Mouse (Mus musculus): ENCODE measurements around the gene Fancd2. TPM values are rescaled to one million over a fixed set of nuclear protein-coding genes. Genes with fewer than 3 reads are reported as not detected.

Fancd2 gene
- polyA plus RNA-seq, 1 experiment from 2014 or later: 8.4 TPM

- H3K27ac ChIP-seq (replicated peaks): peak overlapping the region; percentile 19; the same call in 1 of the 2 replicates
- peak overlapping the region; percentile 67 for H3K4me3 ChIP-seq (replicated peaks)
- peaks cover 46% of the 10 kb centered on the region for H3K4me1 ChIP-seq (replicated peaks)
- peak overlapping the region; percentile 86 for H3K4me2 ChIP-seq
- ATAC-seq (ENCODE audit: insufficient read depth): no peak
- H3K36me3 ChIP-seq (replicated peaks): no peaks in the 10 kb centered on the region
- WGBS (ENCODE audit: insufficient replicate concordance): 65% methylated on average over 4 of the region's 4 CpGs
- H3K27me3 ChIP-seq: no peaks in the 10 kb centered on the region
- peak overlapping the region; percentile 10; the same call in 1 of the 2 replicates for H3K9ac ChIP-seq
- no peaks in the 10 kb centered on the region for H3K9me3 ChIP-seq (replicated peaks)
Observed at GRCm38 (mm10) chr6:113639201-113639600, 107.7 kb downstream of the Fancd2 start.

GRCm38 (mm10) chr6:113642605-113643004 lies 111.1 kb downstream of the Fancd2 start:
- H3K27me3 ChIP-seq: no peaks in the 10 kb centered on the region
- H3K4me2 ChIP-seq: no peak overlapping the region
- 70% methylated on average over 8 of the region's 8 CpGs for WGBS (ENCODE audit: insufficient replicate concordance)
- no peak for ATAC-seq (ENCODE audit: insufficient read depth)
- H3K9me3 ChIP-seq (replicated peaks): no peaks in the 10 kb centered on the region
- no peak overlapping the region for H3K4me3 ChIP-seq (replicated peaks)
- no peak overlapping the region for H3K9ac ChIP-seq
- H3K4me1 ChIP-seq (replicated peaks): peaks cover 55% of the 10 kb centered on the region
- 0 out of 2 replicates have a peak, but pooled peaks cover 2% of the 10 kb centered on the region for H3K36me3 ChIP-seq (replicated peaks)
- H3K27ac ChIP-seq (replicated peaks): no peak overlapping the region

DNA sequence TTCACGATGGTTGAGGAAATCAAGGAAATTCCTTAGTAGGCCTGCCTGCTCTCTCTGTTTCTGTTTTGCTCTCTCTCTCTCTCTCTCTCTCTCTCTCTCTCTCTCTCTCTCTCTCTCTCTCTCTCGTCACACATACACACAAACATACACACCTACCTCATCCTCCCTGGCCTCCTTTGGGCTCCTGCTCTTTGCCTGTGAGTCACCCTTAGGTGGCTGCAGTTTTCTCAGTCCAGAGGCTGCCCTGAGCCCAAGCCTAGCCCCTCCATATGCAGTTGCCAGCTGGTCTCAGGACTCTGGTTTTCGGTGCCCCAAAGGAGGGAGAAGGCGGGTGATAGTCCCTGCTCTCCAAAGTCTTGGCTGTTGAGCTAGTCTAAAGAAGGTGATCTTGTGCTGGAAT lies 111.5 kb downstream of the Fancd2 start:
- no peaks in the 10 kb centered on the region for H3K27me3 ChIP-seq
- no peak overlapping the region for H3K4me3 ChIP-seq (replicated peaks)
- peaks cover 54% of the 10 kb centered on the region for H3K4me1 ChIP-seq (replicated peaks)
- 0 out of 2 replicates have a peak, but pooled peaks cover 4% of the 10 kb centered on the region for H3K36me3 ChIP-seq (replicated peaks)
- no peak overlapping the region for H3K4me2 ChIP-seq
- WGBS (ENCODE audit: insufficient replicate concordance): 68% methylated on average over 4 of the region's 4 CpGs
- H3K9ac ChIP-seq: no peak overlapping the region
- H3K9me3 ChIP-seq (replicated peaks): no peaks in the 10 kb centered on the region
- ATAC-seq (ENCODE audit: insufficient read depth): no peak
- no peak overlapping the region for H3K27ac ChIP-seq (replicated peaks)

GRCm38 (mm10) chr6:113643967-113644366 lies 112.5 kb downstream of the Fancd2 start:
- H3K4me1 ChIP-seq (replicated peaks): peaks cover 50% of the 10 kb centered on the region
- H3K9me3 ChIP-seq (replicated peaks): no peaks in the 10 kb centered on the region
- 63% methylated on average over 2 of the region's 2 CpGs for WGBS (ENCODE audit: insufficient replicate concordance)
- 0 out of 2 replicates have a peak overlapping the region, but pooled peaks have one; percentile 42 for H3K27ac ChIP-seq (replicated peaks)
- no peak for ATAC-seq (ENCODE audit: insufficient read depth)
- no peak overlapping the region for H3K4me3 ChIP-seq (replicated peaks)
- H3K36me3 ChIP-seq (replicated peaks): 0 out of 2 replicates have a peak, but pooled peaks cover 6% of the 10 kb centered on the region
- no peak overlapping the region for H3K4me2 ChIP-seq
- H3K9ac ChIP-seq: no peak overlapping the region
- H3K27me3 ChIP-seq: no peaks in the 10 kb centered on the region

DNA sequence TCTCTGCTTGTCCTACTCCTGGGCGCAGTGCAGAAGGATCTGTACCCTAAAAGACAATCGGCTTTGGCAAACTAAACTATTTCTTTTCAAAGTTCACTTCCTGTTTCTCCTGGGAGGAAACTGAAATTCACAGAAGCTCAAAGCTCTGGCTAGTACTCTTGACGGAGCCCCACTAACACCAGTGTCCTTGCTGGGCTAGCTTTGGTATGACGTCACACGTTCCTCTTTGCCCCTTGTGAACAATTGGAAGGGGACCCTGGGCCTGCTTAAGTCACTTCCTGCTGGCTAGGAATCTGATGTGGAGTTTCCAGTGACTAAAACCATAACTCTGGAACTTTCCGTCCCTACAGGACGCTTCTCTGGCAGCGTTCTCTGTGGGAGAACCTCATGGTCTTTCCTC lies 113.3 kb downstream of the Fancd2 start:
- Histone ChIP-seq H3K27me3 (no peaks in the 10 kb centered on the region), H3K9ac (no peak overlapping the region), H3K4me1 (replicated peaks) (peaks cover 51% of the 10 kb centered on the region), H3K4me2 (no peak overlapping the region), H3K27ac (replicated peaks) (peak overlapping the region; percentile 42; the same call in 1 of the 2 replicates), H3K36me3 (replicated peaks) (0 out of 2 replicates have a peak, but pooled peaks cover 6% of the 10 kb centered on the region), H3K9me3 (replicated peaks) (no peaks in the 10 kb centered on the region), H3K4me3 (replicated peaks) (no peak overlapping the region)
- no peak for ATAC-seq (ENCODE audit: insufficient read depth)
- 43% methylated on average over 8 of the region's 8 CpGs for WGBS (ENCODE audit: insufficient replicate concordance)

Small RNA genes lying within 50 kb of the gene (microRNA-seq; reads per million reads assigned to microRNA genes)
- gene Gm23365: not detected

Other genes starting within 250 kb of the Fancd2 start
- gene Cpne9, start 249.4 kb upstream of the Fancd2 start, polyA plus RNA-seq (2015; fragmentation: Nextera tagmentation; extraction: Ambion mirVana): not detected in 2 replicates
- 7.8 and 10.3 TPM in 2 replicates for gene Brpf1, start 224.5 kb upstream of the Fancd2 start, polyA plus RNA-seq (2015; fragmentation: Nextera tagmentation; extraction: Ambion mirVana)
- 5.2 and 5.4 TPM in 2 replicates for gene Ogg1, start 204.7 kb upstream of the Fancd2 start, polyA plus RNA-seq (2015; fragmentation: Nextera tagmentation; extraction: Ambion mirVana)
- gene Camk1, start 187.7 kb upstream of the Fancd2 start, polyA plus RNA-seq (2015; fragmentation: Nextera tagmentation; extraction: Ambion mirVana): 18.2 and 21.1 TPM in 2 replicates
- gene Tada3, start 153.8 kb upstream of the Fancd2 start, polyA plus RNA-seq (2015; fragmentation: Nextera tagmentation; extraction: Ambion mirVana): 17.8 and 18.7 TPM in 2 replicates
- 188 and 202 TPM in 2 replicates for gene Arpc4, start 153.6 kb upstream of the Fancd2 start, polyA plus RNA-seq (2015; fragmentation: Nextera tagmentation; extraction: Ambion mirVana)
- gene Ttll3, start 142.4 kb upstream of the Fancd2 start, polyA plus RNA-seq (2015; fragmentation: Nextera tagmentation; extraction: Ambion mirVana): 0.98 and 1.3 TPM in 2 replicates
- 11.8 and 16.5 TPM in 2 replicates for gene Rpusd3, start 112.3 kb upstream of the Fancd2 start, polyA plus RNA-seq (2015; fragmentation: Nextera tagmentation; extraction: Ambion mirVana)
- gene Cidec, start 95.9 kb upstream of the Fancd2 start, polyA plus RNA-seq (2015; fragmentation: Nextera tagmentation; extraction: Ambion mirVana): not detected in 2 replicates
- 31.7 and 33.1 TPM in 2 replicates for gene Jagn1, start 89.1 kb upstream of the Fancd2 start, polyA plus RNA-seq (2015; fragmentation: Nextera tagmentation; extraction: Ambion mirVana)
- 0.09 and 0.33 TPM in 2 replicates for gene Il17re, start 73.2 kb upstream of the Fancd2 start, polyA plus RNA-seq (2015; fragmentation: Nextera tagmentation; extraction: Ambion mirVana)
- gene Il17rc, start 60.3 kb upstream of the Fancd2 start, polyA plus RNA-seq (2015; fragmentation: Nextera tagmentation; extraction: Ambion mirVana): 9.1 and 12.0 TPM in 2 replicates
- 7.1 and 7.6 TPM in 2 replicates for gene Creld1, start 48.4 kb upstream of the Fancd2 start, polyA plus RNA-seq (2015; fragmentation: Nextera tagmentation; extraction: Ambion mirVana)
- 0.03 and 0.07 TPM in 2 replicates for gene Prrt3, start 29.8 kb upstream of the Fancd2 start, polyA plus RNA-seq (2015; fragmentation: Nextera tagmentation; extraction: Ambion mirVana)
- 40.9 and 41.2 TPM in 2 replicates for gene Emc3, start within 50 bp of the Fancd2 start, polyA plus RNA-seq (2015; fragmentation: Nextera tagmentation; extraction: Ambion mirVana)
- gene Fancd2os, start 69.0 kb downstream of the Fancd2 start, polyA plus RNA-seq (2015; fragmentation: Nextera tagmentation; extraction: Ambion mirVana): not detected in 2 replicates
- 79.4 and 80.7 TPM in 2 replicates for gene Brk1, start 73.1 kb downstream of the Fancd2 start, polyA plus RNA-seq (2015; fragmentation: Nextera tagmentation; extraction: Ambion mirVana)
- 8.7 and 10.8 TPM in 2 replicates for gene Vhl, start 92.3 kb downstream of the Fancd2 start, polyA plus RNA-seq (2015; fragmentation: Nextera tagmentation; extraction: Ambion mirVana)
- gene Irak2, start 106.8 kb downstream of the Fancd2 start, polyA plus RNA-seq (2015; fragmentation: Nextera tagmentation; extraction: Ambion mirVana): 11.9 and 13.5 TPM in 2 replicates
- gene Tatdn2, start 165.4 kb downstream of the Fancd2 start, polyA plus RNA-seq (2015; fragmentation: Nextera tagmentation; extraction: Ambion mirVana): 0.77 and 0.83 TPM in 2 replicates
- 0.17 TPM in 1 of 2 replicates, not detected in the other for gene Ghrl, start 188.2 kb downstream of the Fancd2 start, polyA plus RNA-seq (2015; fragmentation: Nextera tagmentation; extraction: Ambion mirVana)
- 117 TPM in 2 replicates for gene Sec13, start 209.1 kb downstream of the Fancd2 start, polyA plus RNA-seq (2015; fragmentation: Nextera tagmentation; extraction: Ambion mirVana)